Mouse (Mus musculus): ENCODE data around the gene Pole4. TPM values are rescaled to one million over a fixed set of nuclear protein-coding genes. Genes with fewer than 3 reads are reported as not detected.

The Pole4 gene
- polyA plus RNA-seq (2015; fragmentation: Nextera tagmentation; extraction: Ambion mirVana), result 84.0 and 87.2 TPM in 2 replicates

DNA sequence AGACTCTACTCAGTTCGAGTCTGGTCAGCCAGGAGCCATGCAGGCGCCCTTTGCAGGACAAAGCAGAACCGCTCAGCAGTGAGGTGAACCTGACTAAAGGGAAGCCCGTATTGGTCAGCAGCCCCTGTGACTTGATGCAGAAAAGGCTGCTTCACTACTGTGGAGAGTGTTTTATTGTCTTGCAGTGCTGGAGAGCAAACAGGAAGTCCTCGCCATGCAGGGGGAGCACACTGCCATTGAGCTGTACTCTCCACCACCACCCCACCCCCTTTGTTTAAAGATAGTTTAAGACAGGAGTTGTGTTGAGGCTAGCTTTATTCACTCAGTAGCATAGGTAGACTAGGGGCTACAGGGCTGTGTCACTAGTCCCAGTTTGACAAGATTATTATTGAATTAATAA, at the start of gene Pole4:
Gene Pole4, minus strand, starts transcription at position 145 of the 400 bp plus-strand sequence.
- H3K36me3 ChIP-seq, result no peaks in the 10 kb centered on the region
- H3K27ac ChIP-seq, result no peak within 1 kb of the TSS
- H3K4me3 ChIP-seq (replicated peaks), result no peak within 1 kb of the TSS
- no peak within 1 kb of the TSS for H3K9ac ChIP-seq (replicated peaks)
- no peaks in the 10 kb centered on the region for H3K9me3 ChIP-seq
- peaks cover 8% of the 10 kb centered on the region for H3K4me1 ChIP-seq (replicated peaks)
- WGBS, result 86% methylated on average over 5 of the region's 5 CpGs
- no peak for ATAC-seq
- no peak within 1 kb of the TSS for H3K4me2 ChIP-seq (replicated peaks)
- no peaks in the 10 kb centered on the region for H3K27me3 ChIP-seq

DNA sequence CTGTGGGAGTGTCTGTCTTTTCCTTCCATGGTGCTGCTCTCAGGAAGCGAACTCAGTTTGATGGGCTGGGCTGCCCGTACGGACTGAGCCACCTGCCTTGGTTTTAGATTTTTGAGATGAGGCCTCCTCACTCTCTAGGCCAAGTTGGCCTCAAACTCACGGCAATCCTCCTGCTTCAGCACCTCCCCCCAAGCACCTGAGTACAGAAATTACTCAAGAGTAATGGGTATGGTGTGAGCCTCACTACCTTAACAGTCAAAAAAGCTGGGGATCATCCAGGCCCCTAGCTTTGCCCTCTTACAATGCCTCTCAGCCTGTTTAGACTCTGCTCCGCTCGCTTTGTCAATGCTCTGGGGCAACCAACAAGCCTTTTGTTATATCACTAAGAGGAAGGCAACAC, 49.6 kb upstream of the Pole4 start:
- WGBS, result 93% methylated on average over 6 of the region's 6 CpGs
- Histone ChIP-seq H3K4me2 (replicated peaks) (no peak overlapping the region), H3K36me3 (no peaks in the 10 kb centered on the region), H3K27me3 (no peaks in the 10 kb centered on the region), H3K4me1 (replicated peaks) (no peaks in the 10 kb centered on the region), H3K9ac (replicated peaks) (no peak overlapping the region), H3K4me3 (replicated peaks) (no peak overlapping the region), H3K27ac (no peak overlapping the region), H3K9me3 (no peaks in the 10 kb centered on the region)
- no peak for ATAC-seq

DNA sequence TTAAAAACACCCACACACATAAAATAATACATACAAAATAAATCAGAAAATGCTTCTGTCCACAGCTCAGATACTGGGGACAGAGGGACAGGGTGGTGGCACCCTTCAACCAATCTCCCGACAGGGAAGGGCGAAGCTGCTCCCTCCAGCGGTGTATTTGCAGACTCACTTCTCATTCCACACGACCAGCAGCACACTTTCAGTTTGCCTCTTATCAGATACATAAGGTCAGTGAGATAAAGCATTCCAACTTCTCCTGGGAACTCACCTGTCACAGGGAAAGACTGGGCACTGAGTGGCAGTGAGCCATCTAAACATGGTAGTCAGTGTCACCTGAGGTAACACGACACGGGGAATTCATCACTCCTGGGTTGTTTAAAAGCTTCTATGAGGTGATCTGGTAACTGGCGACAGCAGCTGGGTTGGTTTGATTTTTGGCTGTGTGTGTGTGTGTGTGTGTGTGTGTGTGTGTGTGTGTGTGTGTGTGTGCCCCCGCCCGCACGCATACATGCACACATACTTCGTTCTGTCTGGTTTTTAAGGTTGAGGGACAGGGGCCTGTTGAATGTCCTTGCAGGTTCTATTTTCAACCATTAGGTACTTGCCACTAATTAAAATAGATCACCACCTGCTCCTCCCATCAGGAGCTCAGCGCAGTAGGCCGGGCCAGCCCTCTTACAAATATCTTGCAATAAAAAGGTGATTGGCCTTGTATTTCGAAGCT, 48.6 kb upstream of the Pole4 start:
- no peak overlapping the region for H3K4me2 ChIP-seq (replicated peaks)
- H3K9me3 ChIP-seq, result no peaks in the 10 kb centered on the region
- H3K27ac ChIP-seq, result no peak overlapping the region
- 93% methylated on average over 14 of the region's 14 CpGs for WGBS
- H3K36me3 ChIP-seq, result no peaks in the 10 kb centered on the region
- no peaks in the 10 kb centered on the region for H3K27me3 ChIP-seq
- no peak for ATAC-seq
- no peak overlapping the region for H3K4me3 ChIP-seq (replicated peaks)
- no peaks in the 10 kb centered on the region for H3K4me1 ChIP-seq (replicated peaks)
- H3K9ac ChIP-seq (replicated peaks), result no peak overlapping the region

DNA sequence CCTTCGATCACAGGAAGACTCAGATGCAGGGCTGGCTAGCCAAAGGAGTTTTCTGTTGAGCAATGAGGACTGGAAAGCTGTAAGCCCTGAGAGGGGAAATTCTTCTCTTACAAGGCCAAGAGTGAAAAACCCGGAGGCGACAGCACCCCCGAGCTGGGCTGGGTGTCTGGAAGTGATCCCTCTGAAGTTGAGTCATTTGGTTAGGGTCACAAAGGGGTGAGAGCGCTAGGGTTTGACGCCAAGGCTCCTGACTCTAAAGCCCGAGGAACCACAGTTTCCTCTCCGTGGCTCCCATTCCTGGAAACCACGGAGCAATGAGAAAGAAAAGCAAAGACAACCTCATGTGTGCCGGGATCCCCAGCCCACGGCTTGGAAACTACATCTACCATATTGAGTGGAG, 47.9 kb upstream of the Pole4 start:
- Histone ChIP-seq H3K27me3 (no peaks in the 10 kb centered on the region), H3K4me2 (replicated peaks) (no peak overlapping the region), H3K4me3 (replicated peaks) (no peak overlapping the region), H3K9me3 (no peaks in the 10 kb centered on the region), H3K27ac (no peak overlapping the region), H3K36me3 (no peaks in the 10 kb centered on the region), H3K4me1 (replicated peaks) (no peaks in the 10 kb centered on the region), H3K9ac (replicated peaks) (no peak overlapping the region)
- ATAC-seq, result no peak
- WGBS, result 90% methylated on average over 11 of the region's 11 CpGs

DNA sequence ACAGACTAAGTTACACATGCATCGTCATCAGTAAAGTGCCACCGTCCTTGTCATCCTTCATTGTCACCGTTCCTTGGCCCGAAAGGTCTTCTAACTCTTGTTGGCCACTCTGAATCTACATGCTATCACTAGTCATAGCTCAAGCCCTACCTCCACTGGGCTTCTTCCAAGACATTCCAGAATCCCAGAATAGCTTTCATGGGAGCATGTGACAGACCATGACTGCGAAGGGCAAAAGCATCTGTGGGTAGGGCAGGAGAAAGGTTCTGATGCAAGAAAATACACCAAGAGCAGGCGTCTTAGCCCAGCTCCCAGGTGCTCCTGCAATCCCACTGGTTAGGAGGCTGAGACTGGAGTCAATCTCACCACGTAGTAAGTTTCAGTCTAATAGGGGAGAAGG, 46.6 kb upstream of the Pole4 start:
- WGBS, result 97% methylated on average over 7 of the region's 7 CpGs

DNA sequence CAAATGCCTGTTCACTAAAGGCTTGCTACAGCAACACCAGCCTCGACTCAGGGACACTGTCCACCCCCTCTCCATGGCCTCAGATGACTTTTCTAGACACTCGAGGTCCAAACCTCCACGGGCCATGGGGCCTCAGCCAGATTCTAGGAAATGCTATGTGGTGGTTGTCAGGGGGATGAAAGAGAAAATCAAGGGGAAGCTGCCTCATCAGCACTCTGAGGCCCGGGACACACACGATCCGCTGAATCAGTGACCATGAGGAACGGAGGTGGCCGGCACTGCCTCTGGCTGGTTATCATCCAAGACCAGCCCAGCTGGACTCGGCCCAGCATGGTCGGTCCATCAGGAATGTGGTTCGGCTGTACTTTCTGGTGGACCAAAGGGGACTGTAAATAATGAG, 45.9 kb upstream of the Pole4 start:
- Histone ChIP-seq H3K4me1 (replicated peaks) (no peaks in the 10 kb centered on the region), H3K27ac (no peak overlapping the region), H3K4me3 (replicated peaks) (no peak overlapping the region), H3K27me3 (no peaks in the 10 kb centered on the region), H3K4me2 (replicated peaks) (no peak overlapping the region), H3K36me3 (no peaks in the 10 kb centered on the region), H3K9me3 (no peaks in the 10 kb centered on the region), H3K9ac (replicated peaks) (no peak overlapping the region)
- ATAC-seq, result no peak
- WGBS, result 93% methylated on average over 11 of the region's 11 CpGs

More for the DNA sequence above, 46.6 kb upstream of the Pole4 start:
- Histone ChIP-seq H3K9ac (replicated peaks) (no peak overlapping the region), H3K4me3 (replicated peaks) (no peak overlapping the region), H3K9me3 (no peaks in the 10 kb centered on the region), H3K27me3 (no peaks in the 10 kb centered on the region), H3K36me3 (no peaks in the 10 kb centered on the region), H3K4me2 (replicated peaks) (no peak overlapping the region), H3K4me1 (replicated peaks) (no peaks in the 10 kb centered on the region), H3K27ac (no peak overlapping the region)
- ATAC-seq, result no peak

DNA sequence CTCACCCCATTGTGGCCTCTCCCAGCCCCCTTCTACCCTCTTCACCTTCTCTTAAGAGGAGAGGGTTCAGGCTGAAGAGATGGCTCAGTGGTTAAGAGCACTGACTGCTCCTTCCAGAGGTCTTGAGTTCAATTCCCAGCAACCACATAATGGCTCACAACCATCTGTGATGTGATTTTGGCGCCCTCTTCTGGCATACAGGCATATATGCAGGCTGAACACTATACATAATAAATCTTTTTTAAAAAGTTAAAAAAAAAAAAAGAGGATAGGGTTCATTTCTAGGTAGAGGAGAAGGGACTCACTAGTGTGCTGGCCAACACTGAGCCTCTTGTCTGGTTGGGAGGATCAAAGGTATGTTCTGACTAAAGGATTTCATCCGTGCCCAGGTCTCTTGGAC, 44.9 kb upstream of the Pole4 start:
- ATAC-seq, result no peak
- Histone ChIP-seq H3K9ac (replicated peaks) (no peak overlapping the region), H3K4me2 (replicated peaks) (no peak overlapping the region), H3K27ac (no peak overlapping the region), H3K4me3 (replicated peaks) (no peak overlapping the region), H3K27me3 (no peaks in the 10 kb centered on the region), H3K9me3 (no peaks in the 10 kb centered on the region), H3K36me3 (no peaks in the 10 kb centered on the region), H3K4me1 (replicated peaks) (no peaks in the 10 kb centered on the region)
- 65% methylated on average over 2 of the region's 2 CpGs for WGBS

DNA sequence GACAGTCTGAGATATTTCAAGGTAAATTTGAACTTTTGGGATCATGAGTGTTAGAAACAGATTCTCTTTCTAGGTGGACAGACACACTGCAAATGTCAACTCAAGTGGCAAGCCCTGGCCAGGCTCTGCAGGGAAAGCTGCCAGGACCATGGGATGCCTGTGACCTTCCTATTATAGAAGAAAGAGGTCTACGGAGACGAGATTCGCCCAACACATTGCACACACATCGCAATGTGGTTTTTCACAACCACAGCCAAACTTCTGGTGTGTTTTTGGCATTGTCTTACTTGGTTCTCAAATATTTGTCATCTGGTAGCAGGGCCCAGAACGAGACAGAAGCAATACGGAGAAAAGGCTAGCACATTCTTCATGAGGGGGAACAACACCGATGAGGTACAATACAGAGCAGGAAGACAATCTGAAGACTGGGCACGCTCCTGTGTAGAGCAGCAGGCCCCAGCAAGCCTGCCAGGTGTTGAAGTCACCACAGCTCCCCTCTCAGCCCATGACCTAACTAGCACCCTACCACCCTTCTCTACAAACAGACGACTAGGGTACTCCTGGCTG, 43.0 kb upstream of the Pole4 start:
- no peak overlapping the region for H3K4me2 ChIP-seq (replicated peaks)
- ATAC-seq, result no peak
- no peaks in the 10 kb centered on the region for H3K4me1 ChIP-seq (replicated peaks)
- WGBS, result 93% methylated on average over 9 of the region's 9 CpGs
- no peak overlapping the region for H3K4me3 ChIP-seq (replicated peaks)
- no peaks in the 10 kb centered on the region for H3K9me3 ChIP-seq
- H3K27me3 ChIP-seq, result no peaks in the 10 kb centered on the region
- no peaks in the 10 kb centered on the region; the same call in 1 of the 2 replicates for H3K36me3 ChIP-seq
- no peak overlapping the region for H3K9ac ChIP-seq (replicated peaks)
- no peak overlapping the region for H3K27ac ChIP-seq

DNA sequence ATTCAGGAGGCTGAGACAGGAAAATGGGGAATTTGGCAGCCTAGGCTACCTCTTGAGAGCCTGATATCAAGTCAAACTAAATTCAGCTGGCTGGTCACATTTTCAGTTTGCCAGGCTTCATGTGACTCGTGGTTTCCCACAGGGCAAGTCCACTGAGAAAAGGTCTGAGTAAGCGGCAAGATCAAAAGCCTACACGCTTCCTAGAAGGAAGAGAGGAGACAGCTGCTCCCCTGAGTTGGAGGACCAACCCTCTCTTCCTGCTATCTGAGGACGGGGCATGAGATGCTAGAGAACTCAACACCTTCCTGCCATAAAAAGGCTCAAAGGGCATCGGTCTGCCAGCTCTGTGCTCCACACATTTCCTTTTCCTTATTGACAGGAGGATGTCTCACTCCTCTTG, 41.9 kb upstream of the Pole4 start:
- H3K4me2 ChIP-seq (replicated peaks), result no peak overlapping the region
- H3K9ac ChIP-seq (replicated peaks), result no peak overlapping the region
- no peaks in the 10 kb centered on the region; the same call in 1 of the 2 replicates for H3K36me3 ChIP-seq
- H3K27me3 ChIP-seq, result no peaks in the 10 kb centered on the region
- no peak overlapping the region for H3K27ac ChIP-seq
- no peaks in the 10 kb centered on the region for H3K9me3 ChIP-seq
- WGBS, result 85% methylated on average over 5 of the region's 5 CpGs
- no peak overlapping the region for H3K4me3 ChIP-seq (replicated peaks)
- no peaks in the 10 kb centered on the region for H3K4me1 ChIP-seq (replicated peaks)
- no peak for ATAC-seq

DNA sequence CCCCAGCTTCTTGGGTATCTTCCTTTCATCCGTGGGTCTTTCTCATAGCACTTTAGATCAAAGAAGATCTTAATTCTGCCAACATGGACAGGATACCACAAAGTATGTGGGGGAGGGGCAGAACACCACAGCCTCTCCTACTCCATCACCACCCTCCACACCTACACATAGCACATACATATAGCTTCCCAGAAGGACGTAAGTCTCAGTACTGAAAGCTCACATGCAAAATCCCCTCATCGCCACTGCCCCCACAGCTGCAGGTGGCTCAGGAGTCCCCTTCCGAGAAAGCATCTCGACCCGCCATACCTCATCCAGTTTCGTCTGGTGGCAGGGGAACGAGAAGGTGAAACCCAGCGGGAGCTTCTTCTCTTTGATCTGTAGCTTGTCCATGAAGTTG, 39.4 kb upstream of the Pole4 start:
- Histone ChIP-seq H3K4me1 (replicated peaks) (no peaks in the 10 kb centered on the region), H3K27ac (no peak overlapping the region), H3K4me3 (replicated peaks) (no peak overlapping the region), H3K9ac (replicated peaks) (no peak overlapping the region), H3K36me3 (no peaks in the 10 kb centered on the region; the same call in 1 of the 2 replicates), H3K27me3 (no peaks in the 10 kb centered on the region), H3K4me2 (replicated peaks) (no peak overlapping the region), H3K9me3 (no peaks in the 10 kb centered on the region)
- ATAC-seq, result no peak
- WGBS, result 91% methylated on average over 9 of the region's 9 CpGs

DNA sequence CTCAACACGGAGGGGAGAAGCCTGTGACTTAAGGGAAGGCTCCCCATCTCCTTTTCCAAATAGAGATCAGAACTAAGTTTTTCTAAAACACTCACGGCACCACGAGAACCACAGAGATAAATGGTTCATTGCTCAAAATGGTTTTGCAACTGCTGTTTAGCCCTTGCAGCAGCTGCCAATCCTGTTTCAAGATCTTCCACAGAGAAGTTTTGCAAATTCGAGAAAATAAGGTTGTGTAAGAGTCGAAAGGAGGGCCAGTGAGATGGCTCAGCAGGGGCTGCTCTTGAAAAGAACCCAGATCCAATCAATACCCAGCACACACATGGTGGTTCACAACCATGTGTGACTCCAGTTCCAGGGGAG, 36.3 kb upstream of the Pole4 start:
- H3K27me3 ChIP-seq, result no peaks in the 10 kb centered on the region
- no peak overlapping the region for H3K27ac ChIP-seq
- H3K4me3 ChIP-seq (replicated peaks), result no peak overlapping the region
- H3K4me2 ChIP-seq (replicated peaks), result no peak overlapping the region
- ATAC-seq, result no peak
- no peaks in the 10 kb centered on the region for H3K4me1 ChIP-seq (replicated peaks)
- 87% methylated on average over 5 of the region's 5 CpGs for WGBS
- peaks cover 3% of the 10 kb centered on the region; the same call in 1 of the 2 replicates for H3K36me3 ChIP-seq
- no peaks in the 10 kb centered on the region for H3K9me3 ChIP-seq
- H3K9ac ChIP-seq (replicated peaks), result no peak overlapping the region

DNA sequence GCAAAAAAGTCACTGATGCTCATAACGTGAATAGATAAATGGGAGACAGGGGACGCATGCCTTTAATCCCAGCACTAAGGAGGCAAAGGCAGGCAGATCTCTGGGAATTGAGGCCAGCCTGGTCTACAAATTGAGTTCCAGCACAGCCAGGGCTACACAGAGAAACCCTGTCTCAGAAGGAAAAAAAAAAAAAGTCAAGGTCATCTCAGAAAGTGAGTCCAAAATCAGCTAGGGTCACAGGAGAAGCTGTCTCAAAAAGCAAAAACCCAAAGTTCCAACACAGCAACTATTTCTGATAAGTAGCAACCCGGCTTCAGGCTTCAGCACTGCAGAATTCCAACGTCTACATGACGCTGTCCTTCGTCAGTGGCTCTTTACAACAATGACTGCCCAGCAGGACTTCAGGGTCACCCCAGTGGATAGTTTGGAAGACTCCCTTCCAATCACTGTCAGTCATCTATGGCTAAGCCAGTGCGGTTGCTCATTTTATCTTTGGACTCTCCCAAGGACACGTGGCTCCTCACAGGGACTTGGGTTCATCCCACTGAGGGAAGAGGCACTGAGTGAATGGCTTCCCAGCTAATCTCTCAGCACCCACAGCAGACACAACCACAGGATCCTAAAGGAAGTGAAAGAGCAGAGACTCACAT, 35.8 kb upstream of the Pole4 start:
- no peak for ATAC-seq
- Histone ChIP-seq H3K4me2 (replicated peaks) (no peak overlapping the region), H3K4me3 (replicated peaks) (no peak overlapping the region), H3K36me3 (peaks cover 3% of the 10 kb centered on the region; the same call in 1 of the 2 replicates), H3K27me3 (no peaks in the 10 kb centered on the region), H3K9me3 (no peaks in the 10 kb centered on the region), H3K4me1 (replicated peaks) (no peaks in the 10 kb centered on the region), H3K9ac (replicated peaks) (no peak overlapping the region), H3K27ac (no peak overlapping the region)
- whole genome bisulfite sequencing, result 80% methylated on average over 8 of the region's 8 CpGs

Data from midbrain, embryonic 13.5 days (tissue).